Mouse (Mus musculus): Measurements from ENCODE around the gene Rora. TPM values are rescaled to one million over a fixed set of nuclear protein-coding genes. Genes with fewer than 3 reads are reported as not detected.
A peak's percentile ranks its signal among the peaks of the same experiment; 100 is the strongest.

The Rora gene
- total and polyA plus RNA-seq, 2 experiments = 11.3 to 30.8 TPM

- 77% methylated on average over 7 of the region's 7 CpGs for WGBS
- no peaks in the 10 kb centered on the region for H3K36me3 ChIP-seq (ENCODE audit: control insufficient read depth, insufficient read depth, low read length)
Measured at GRCm38 (mm10) chr9:69165096-69165836, 511.7 kb downstream of the Rora start.

GRCm38 (mm10) chr9:69174061-69174460 lies 520.5 kb downstream of the Rora start:
- TF ChIP-seq CTCF (IDR thresholded peaks at IDR 0.05; ENCODE audit: low read depth, low read length) = no peak
- TF ChIP-seq POLR2A (IDR thresholded peaks at IDR 0.05; ENCODE audit: extremely low read depth, insufficient read depth, low read length) = no peak
- no peak overlapping the region for H3K9ac ChIP-seq (ENCODE audit: low read depth, low read length)
- H3K27ac ChIP-seq (replicated peaks; ENCODE audit: insufficient read depth, low read depth, low read length) = peak overlapping the region; percentile 4; the same call in 1 of the 2 replicates
- H3K27me3 ChIP-seq (ENCODE audit: control insufficient read depth, insufficient read depth, low read length) = no peaks in the 10 kb centered on the region
- peak; percentile 91 for DNase-seq (ENCODE audit: extremely low read depth, low read depth, low spot score)
- H3K4me1 ChIP-seq (ENCODE audit: control insufficient read depth, insufficient read depth, low read length) = peaks cover 9% of the 10 kb centered on the region
- no peaks in the 10 kb centered on the region for H3K36me3 ChIP-seq (ENCODE audit: control insufficient read depth, insufficient read depth, low read length)
- 19% methylated on average over 6 of the region's 6 CpGs for WGBS
- H3K79me2 ChIP-seq (ENCODE audit: control insufficient read depth, insufficient read depth, low read length) = no peaks in the 10 kb centered on the region
- H3K4me3 ChIP-seq (ENCODE audit: insufficient read depth, low read depth, low read length) = no peak overlapping the region

More at GRCm38 (mm10) chr9:69165096-69165836, 511.7 kb downstream of the Rora start:
- TF ChIP-seq POLR2A (IDR thresholded peaks at IDR 0.05; ENCODE audit: extremely low read depth, insufficient read depth, low read length) = no peak
- peaks cover 3% of the 10 kb centered on the region; the same call in 1 of the 2 replicates for H3K4me1 ChIP-seq (ENCODE audit: control insufficient read depth, insufficient read depth, low read length)
- no peak overlapping the region for H3K4me3 ChIP-seq (ENCODE audit: insufficient read depth, low read depth, low read length)
- no peaks in the 10 kb centered on the region for H3K27me3 ChIP-seq (ENCODE audit: control insufficient read depth, insufficient read depth, low read length)
- DNase-seq (ENCODE audit: extremely low read depth, low read depth, low spot score) = no peak
- no peaks in the 10 kb centered on the region for H3K79me2 ChIP-seq (ENCODE audit: control insufficient read depth, insufficient read depth, low read length)
- H3K9ac ChIP-seq (ENCODE audit: low read depth, low read length) = no peak overlapping the region
- no peak overlapping the region for H3K27ac ChIP-seq (replicated peaks; ENCODE audit: insufficient read depth, low read depth, low read length)

- no peak for TF ChIP-seq CTCF (IDR thresholded peaks at IDR 0.05; ENCODE audit: low read depth, low read length)
- no peak for TF ChIP-seq POLR2A (IDR thresholded peaks at IDR 0.05; ENCODE audit: extremely low read depth, insufficient read depth, low read length)
- Histone ChIP-seq H3K4me3 (ENCODE audit: insufficient read depth, low read depth, low read length) (no peak overlapping the region; the same call in 1 of the 2 replicates), H3K4me1 (ENCODE audit: control insufficient read depth, insufficient read depth, low read length) (peaks cover 9% of the 10 kb centered on the region), H3K9ac (ENCODE audit: low read depth, low read length) (peak overlapping the region; percentile 17; the same call in 1 of the 2 replicates), H3K27me3 (ENCODE audit: control insufficient read depth, insufficient read depth, low read length) (no peaks in the 10 kb centered on the region), H3K36me3 (ENCODE audit: control insufficient read depth, insufficient read depth, low read length) (no peaks in the 10 kb centered on the region), H3K27ac (replicated peaks; ENCODE audit: insufficient read depth, low read depth, low read length) (peak overlapping the region; percentile 50), H3K79me2 (ENCODE audit: control insufficient read depth, insufficient read depth, low read length) (no peaks in the 10 kb centered on the region)
- peak; percentile 67 for DNase-seq (ENCODE audit: extremely low read depth, low read depth, low spot score)
- 25% methylated on average over 10 of the region's 10 CpGs for WGBS
Measured at GRCm38 (mm10) chr9:69174527-69175116, 521.0 kb downstream of the Rora start.

GRCm38 (mm10) chr9:69176988-69177387 lies 523.4 kb downstream of the Rora start:
- Histone ChIP-seq H3K36me3 (ENCODE audit: control insufficient read depth, insufficient read depth, low read length) (no peaks in the 10 kb centered on the region), H3K27me3 (ENCODE audit: control insufficient read depth, insufficient read depth, low read length) (no peaks in the 10 kb centered on the region), H3K4me3 (ENCODE audit: insufficient read depth, low read depth, low read length) (no peak overlapping the region), H3K27ac (replicated peaks; ENCODE audit: insufficient read depth, low read depth, low read length) (no peak overlapping the region), H3K9ac (ENCODE audit: low read depth, low read length) (no peak overlapping the region), H3K4me1 (ENCODE audit: control insufficient read depth, insufficient read depth, low read length) (peaks cover 16% of the 10 kb centered on the region), H3K79me2 (ENCODE audit: control insufficient read depth, insufficient read depth, low read length) (no peaks in the 10 kb centered on the region)
- TF ChIP-seq CTCF (IDR thresholded peaks at IDR 0.05; ENCODE audit: low read depth, low read length) (no peak), POLR2A (IDR thresholded peaks at IDR 0.05; ENCODE audit: extremely low read depth, insufficient read depth, low read length) (no peak)
- WGBS = 90% methylated on average over 3 of the region's 3 CpGs
- DNase-seq (ENCODE audit: extremely low read depth, low read depth, low spot score) = no peak

- no peak overlapping the region for H3K27ac ChIP-seq (replicated peaks; ENCODE audit: insufficient read depth, low read depth, low read length)
- H3K9ac ChIP-seq (ENCODE audit: low read depth, low read length) = no peak overlapping the region
- H3K4me1 ChIP-seq (ENCODE audit: control insufficient read depth, insufficient read depth, low read length) = peaks cover 18% of the 10 kb centered on the region
- WGBS = 97% methylated on average over 8 of the region's 8 CpGs
- no peaks in the 10 kb centered on the region for H3K36me3 ChIP-seq (ENCODE audit: control insufficient read depth, insufficient read depth, low read length)
- TF ChIP-seq POLR2A (IDR thresholded peaks at IDR 0.05; ENCODE audit: extremely low read depth, insufficient read depth, low read length) = no peak
- no peak for TF ChIP-seq CTCF (IDR thresholded peaks at IDR 0.05; ENCODE audit: low read depth, low read length)
- no peaks in the 10 kb centered on the region for H3K27me3 ChIP-seq (ENCODE audit: control insufficient read depth, insufficient read depth, low read length)
- no peak for DNase-seq (ENCODE audit: extremely low read depth, low read depth, low spot score)
- H3K79me2 ChIP-seq (ENCODE audit: control insufficient read depth, insufficient read depth, low read length) = no peaks in the 10 kb centered on the region
- no peak overlapping the region for H3K4me3 ChIP-seq (ENCODE audit: insufficient read depth, low read depth, low read length)
Measured at GRCm38 (mm10) chr9:69179224-69179623, 525.6 kb downstream of the Rora start.

GRCm38 (mm10) chr9:69180961-69181360 lies 527.4 kb downstream of the Rora start:
- no peak for DNase-seq (ENCODE audit: extremely low read depth, low read depth, low spot score)
- TF ChIP-seq POLR2A (IDR thresholded peaks at IDR 0.05; ENCODE audit: extremely low read depth, insufficient read depth, low read length) (no peak), CTCF (IDR thresholded peaks at IDR 0.05; ENCODE audit: low read depth, low read length) (no peak)
- Histone ChIP-seq H3K9ac (ENCODE audit: low read depth, low read length) (peak overlapping the region; percentile 52), H3K79me2 (ENCODE audit: control insufficient read depth, insufficient read depth, low read length) (no peaks in the 10 kb centered on the region), H3K36me3 (ENCODE audit: control insufficient read depth, insufficient read depth, low read length) (no peaks in the 10 kb centered on the region), H3K27ac (replicated peaks; ENCODE audit: insufficient read depth, low read depth, low read length) (peak overlapping the region; percentile 90), H3K4me3 (ENCODE audit: insufficient read depth, low read depth, low read length) (no peak overlapping the region), H3K4me1 (ENCODE audit: control insufficient read depth, insufficient read depth, low read length) (peaks cover 16% of the 10 kb centered on the region), H3K27me3 (ENCODE audit: control insufficient read depth, insufficient read depth, low read length) (no peaks in the 10 kb centered on the region)
- 17% methylated on average over 3 of the region's 3 CpGs for WGBS
